In genomic region chr11:104231041-104231911, GRCm38 (mm10) we compare ENCODE assay signal across 8 mouse cellular contexts. TPM values are rescaled to one million over a fixed set of nuclear protein-coding genes. Genes with fewer than 3 reads are reported as not detected.
DNase-seq lines count a peak whose midpoint lies in the region; ATAC-seq and TF ChIP-seq lines count a peak whose summit lies in the region.

Gene Mapt (plus strand): TSS chr11:104231390.

- 2% methylated on average over 63 of the region's 94 CpGs for WGBS in forebrain, postnatal 0 days
- WGBS in lung, embryonic 14.5 days: under 1% methylated on average over 76 of the region's 94 CpGs

- DNase-seq in ES-E14 (ENCODE audit: low read depth, low spot score): peak; percentile 86
- peak; percentile 89 to 97 for DNase-seq in cerebellum, adult 18-20 months
- peak; percentile 97 for DNase-seq in forebrain, postnatal 0 days
- DNase-seq in heart, postnatal 4 days: peak; percentile 90
- peak; percentile 83 to 92 for DNase-seq in layer of hippocampus, adult 8-10 months (ENCODE audit: low spot score in 2 of 2)
- DNase-seq in lung, embryonic 14.5 days: peak; percentile 93
- DNase-seq in ovary, adult 18-20 months (ENCODE audit: low spot score): peak; percentile 81
- peak; percentile 80 for DNase-seq in thymus, postnatal 0 days (ENCODE audit: low spot score)

- in situ Hi-C loops in ES-E14 (cut with MboI; ENCODE audit: low sequenced_read_pairs in 2 of 2, unreplicated experiment in 2 of 2): no loop called here

- TF ChIP-seq CTCF in forebrain, postnatal 0 days (IDR thresholded peaks at IDR 0.05; ENCODE audit: low read depth): peak; percentile 97
- TF ChIP-seq CTCF in lung, embryonic 14.5 days (IDR thresholded peaks at IDR 0.05; ENCODE audit: low read depth): peak; percentile 71

- no peak within 1 kb of the TSS for H3K27ac ChIP-seq in ES-E14 (ENCODE audit: insufficient read depth, low read depth, low read length, poor library complexity, severe bottlenecking)
- peak within 1 kb of the TSS; percentile 97 for H3K27ac ChIP-seq in forebrain, postnatal 0 days (ENCODE audit: low read depth, low read length)
- 0 out of 2 replicates have a peak within 1 kb of the TSS, but pooled peaks have one; percentile 10 for H3K27ac ChIP-seq in lung, embryonic 14.5 days (ENCODE audit: low read depth)

- H3K36me3 ChIP-seq in ES-E14 (ENCODE audit: control insufficient read depth, insufficient read depth, low read length, poor library complexity, severe bottlenecking): no peaks in the 10 kb centered on the region
- H3K36me3 ChIP-seq in forebrain, postnatal 0 days (ENCODE audit: insufficient read depth): no peaks in the 10 kb centered on the region
- H3K36me3 ChIP-seq in lung, embryonic 14.5 days (ENCODE audit: insufficient read depth): no peaks in the 10 kb centered on the region

- peak within 1 kb of the TSS; percentile 66 to 76 for H3K4me3 ChIP-seq in ES-E14 (ENCODE audit: insufficient read depth in 1 of 2, low read depth in 1 of 2, low read length in 2 of 2, poor library complexity in 1 of 2, severe bottlenecking in 1 of 2)
- peak within 1 kb of the TSS; percentile 73 for H3K4me3 ChIP-seq in forebrain, postnatal 0 days (ENCODE audit: low read depth, low read length)
- peak within 1 kb of the TSS; percentile 52 for H3K4me3 ChIP-seq in lung, embryonic 14.5 days (ENCODE audit: low read depth, low read length)

- H3K9me3 ChIP-seq in ES-E14 (ENCODE audit: control insufficient read depth, insufficient read depth, low read depth, low read length): no peaks in the 10 kb centered on the region
- no peaks in the 10 kb centered on the region for H3K9me3 ChIP-seq in forebrain, postnatal 0 days (ENCODE audit: low read length)
- no peaks in the 10 kb centered on the region for H3K9me3 ChIP-seq in lung, embryonic 14.5 days (ENCODE audit: low read depth, low read length)

- no peaks in the 10 kb centered on the region for H3K27me3 ChIP-seq in forebrain, postnatal 0 days (ENCODE audit: insufficient read depth, low read length)
- peaks cover 55% of the 10 kb centered on the region for H3K27me3 ChIP-seq in lung, embryonic 14.5 days (ENCODE audit: insufficient read depth, low read length)

- H3K4me2 ChIP-seq in forebrain, postnatal 0 days (ENCODE audit: low read depth): peak within 1 kb of the TSS; percentile 84
- peak within 1 kb of the TSS; percentile 99 for H3K4me2 ChIP-seq in lung, embryonic 14.5 days

- H3K9ac ChIP-seq in ES-E14 (ENCODE audit: insufficient read depth, low read depth, low read length, poor library complexity, severe bottlenecking): peak within 1 kb of the TSS; percentile 57
- peak within 1 kb of the TSS; percentile 98 for H3K9ac ChIP-seq in forebrain, postnatal 0 days
- H3K9ac ChIP-seq in lung, embryonic 14.5 days: peak within 1 kb of the TSS; percentile 56

- H3K4me1 ChIP-seq in ES-E14 (ENCODE audit: control insufficient read depth in 2 of 2, insufficient read depth in 2 of 2, low read length in 2 of 2, poor library complexity in 1 of 2): peaks cover 3% of the 10 kb centered on the region in 2 experiments; a peak in 1 of 4 replicates
- peaks cover 16% of the 10 kb centered on the region for H3K4me1 ChIP-seq in forebrain, postnatal 0 days (ENCODE audit: insufficient read depth)
- no peaks in the 10 kb centered on the region for H3K4me1 ChIP-seq in lung, embryonic 14.5 days (ENCODE audit: insufficient read depth)

- ATAC-seq in forebrain, postnatal 0 days: peak; percentile 74
- peak; percentile 90 for ATAC-seq in lung, embryonic 14.5 days (ENCODE audit: insufficient read depth)

TF ChIP-seq in ES-E14, 5 proteins besides CTCF, POLR2A, EP300 and RAD21:
- TF ChIP-seq HCFC1 (IDR thresholded peaks at IDR 0.05; ENCODE audit: borderline replicate concordance, insufficient read depth, low read length): no peak
- TF ChIP-seq ZNF384 (IDR thresholded peaks at IDR 0.05; ENCODE audit: low read depth, low read length): no peak
- no peak for TF ChIP-seq MAFK (IDR thresholded peaks at IDR 0.05; ENCODE audit: insufficient read depth, low read depth, low read length)
- TF ChIP-seq ZC3H11A (IDR thresholded peaks at IDR 0.05; ENCODE audit: borderline replicate concordance, low read depth, low read length): no peak
- no peak for TF ChIP-seq CHD2 (IDR thresholded peaks at IDR 0.05; ENCODE audit: low read depth, low read length)
TF ChIP-seq in ES-E14: peak in this region for 0.

RNA-seq across cellular contexts. Expression of gene Mapt, which starts in this region (rescaled TPM):
- 8.8 and 9.7 TPM in 2 replicates for total RNA-seq in ES-E14 (2012; rRNA removed)
- 582 and 641 TPM in 2 replicates for total RNA-seq in forebrain, postnatal 0 days (2014; rRNA removed)
- polyA plus RNA-seq in forebrain, postnatal 0 days (2015; fragmentation: Nextera tagmentation; extraction: Ambion mirVana): 985 and 1,388 TPM in 2 replicates
- total RNA-seq in heart, postnatal 4 days (2021): 1 to 10 TPM; 7.1 to 8.1 TPM
- total RNA-seq in layer of hippocampus, adult 8-10 months (2022): 100 to 1,000 TPM; 300 to 367 (median 345) TPM
- polyA plus RNA-seq in lung, embryonic 14.5 days (2014; fragmentation: Nextera tagmentation; extraction: Ambion mirVana): 2.5 and 4.1 TPM in 2 replicates
- 0.41 and 0.61 TPM in 2 replicates for polyA plus RNA-seq in thymus, postnatal 0 days (2015; fragmentation: Nextera tagmentation; extraction: Ambion mirVana)

Comparison
In these comparisons a context has a peak if more than half of its experiments do, and no peak if none do; other contexts are left out.
1. RNA of gene Mapt (total RNA-seq): 582 to 641 TPM in forebrain, postnatal 0 days and 300 to 367 TPM in layer of hippocampus, adult 8-10 months; 8.8 to 9.7 TPM in ES-E14 and 7.1 to 8.1 TPM in heart, postnatal 4 days; every median in the first group is over 10 times any median in the second.
2. RNA of gene Mapt (polyA plus RNA-seq): 985 to 1,388 TPM in forebrain, postnatal 0 days; 2.5 to 4.1 TPM in lung, embryonic 14.5 days and 0.41 to 0.61 TPM in thymus, postnatal 0 days; every median in the first group is over 100 times any median in the second.
3. Peak in DNase-seq in thymus, postnatal 0 days; RNA of the gene not detected or under 1 TPM.
4. Peak in every context shown above with its lines, with median percentiles within 50 percentile points of each other: DNase-seq, H3K4me3 ChIP-seq and H3K9ac ChIP-seq.